Mouse (Mus musculus): Measurements from ENCODE around the gene Ms4a3.

The Ms4a3 gene

GRCm38 (mm10) chr19:11589891-11590449 is 50.7 kb downstream of the Ms4a3 start:
- DNase-seq (ENCODE audit: extremely low spot score, low read depth, low spot score): no peak

- no peak for DNase-seq (ENCODE audit: extremely low spot score, low read depth, low spot score)
Measured at GRCm38 (mm10) chr19:11589205-11589604, 51.4 kb downstream of the Ms4a3 start.
